Mouse (Mus musculus): ENCODE data around the gene Hrasls5. TPM values are rescaled to one million over a fixed set of nuclear protein-coding genes. Genes with fewer than 3 reads are reported as not detected.

Hrasls5 gene
- polyA plus RNA-seq (2015; fragmentation: Nextera tagmentation; extraction: Ambion mirVana), result 0.26 TPM in 1 of 2 replicates, not detected in the other

GRCm38 (mm10) chr19:7611942-7612757, at the start of gene Hrasls5:
Gene Hrasls5 (plus strand): TSS chr19:7612541.
- Histone ChIP-seq H3K27ac (replicated peaks) (no peak within 1 kb of the TSS), H3K9ac (peak within 1 kb of the TSS; percentile 44), H3K4me1 (replicated peaks) (peaks cover 16% of the 10 kb centered on the region), H3K4me2 (peak within 1 kb of the TSS; percentile 98), H3K9me3 (no peaks in the 10 kb centered on the region), H3K27me3 (peaks cover 32% of the 10 kb centered on the region), H3K36me3 (no peaks in the 10 kb centered on the region), H3K4me3 (peak within 1 kb of the TSS; percentile 51)
- peak; percentile 66 for ATAC-seq (ENCODE audit: low FRiP score, low read depth)
- WGBS, result 2% methylated on average over 54 of the region's 54 CpGs

- no peaks in the 10 kb centered on the region for H3K36me3 ChIP-seq
- no peak overlapping the region for H3K4me2 ChIP-seq
- no peak overlapping the region for H3K9ac ChIP-seq
- H3K4me3 ChIP-seq, result no peak overlapping the region
- H3K4me1 ChIP-seq (replicated peaks), result peaks cover 2% of the 10 kb centered on the region
- 79% methylated on average over 10 of the region's 10 CpGs for WGBS
- no peak for ATAC-seq (ENCODE audit: low FRiP score, low read depth)
- H3K9me3 ChIP-seq, result no peaks in the 10 kb centered on the region
- H3K27me3 ChIP-seq, result 0 out of 2 replicates have a peak, but pooled peaks cover 4% of the 10 kb centered on the region
- no peak overlapping the region for H3K27ac ChIP-seq (replicated peaks)
Measured at GRCm38 (mm10) chr19:7562601-7563129, 49.7 kb upstream of the Hrasls5 start.

- Histone ChIP-seq H3K4me2 (no peak overlapping the region), H3K9ac (no peak overlapping the region), H3K27ac (replicated peaks) (no peak overlapping the region), H3K9me3 (no peaks in the 10 kb centered on the region), H3K27me3 (no peaks in the 10 kb centered on the region), H3K4me1 (replicated peaks) (no peaks in the 10 kb centered on the region), H3K4me3 (no peak overlapping the region), H3K36me3 (no peaks in the 10 kb centered on the region)
- no peak for ATAC-seq (ENCODE audit: low FRiP score, low read depth)
- 93% methylated on average over 2 of the region's 2 CpGs for WGBS
Measured at GRCm38 (mm10) chr19:7563676-7564075, 48.7 kb upstream of the Hrasls5 start.

- H3K4me1 ChIP-seq (replicated peaks), result no peaks in the 10 kb centered on the region
- no peaks in the 10 kb centered on the region for H3K9me3 ChIP-seq
- H3K27me3 ChIP-seq, result no peaks in the 10 kb centered on the region
- WGBS, result 89% methylated on average over 1 of the region's 1 CpGs
- no peak overlapping the region for H3K4me2 ChIP-seq
- no peaks in the 10 kb centered on the region for H3K36me3 ChIP-seq
- H3K9ac ChIP-seq, result no peak overlapping the region
- no peak overlapping the region for H3K27ac ChIP-seq (replicated peaks)
- no peak for ATAC-seq (ENCODE audit: low FRiP score, low read depth)
- H3K4me3 ChIP-seq, result no peak overlapping the region
Measured at GRCm38 (mm10) chr19:7564457-7564856, 47.9 kb upstream of the Hrasls5 start.

- no peak for ATAC-seq (ENCODE audit: low FRiP score, low read depth)
- no peaks in the 10 kb centered on the region for H3K36me3 ChIP-seq
- no peak overlapping the region for H3K4me3 ChIP-seq
- H3K9ac ChIP-seq, result no peak overlapping the region
- H3K27me3 ChIP-seq, result no peaks in the 10 kb centered on the region
- H3K9me3 ChIP-seq, result no peaks in the 10 kb centered on the region
- no peak overlapping the region for H3K27ac ChIP-seq (replicated peaks)
- H3K4me1 ChIP-seq (replicated peaks), result no peaks in the 10 kb centered on the region
- 60% methylated on average over 3 of the region's 3 CpGs for WGBS
- H3K4me2 ChIP-seq, result no peak overlapping the region
Measured at GRCm38 (mm10) chr19:7566826-7567225, 45.5 kb upstream of the Hrasls5 start.

- Histone ChIP-seq H3K9me3 (no peaks in the 10 kb centered on the region), H3K27me3 (no peaks in the 10 kb centered on the region), H3K4me2 (no peak overlapping the region), H3K4me1 (replicated peaks) (no peaks in the 10 kb centered on the region), H3K4me3 (no peak overlapping the region), H3K9ac (no peak overlapping the region), H3K27ac (replicated peaks) (no peak overlapping the region), H3K36me3 (no peaks in the 10 kb centered on the region)
- no peak for ATAC-seq (ENCODE audit: low FRiP score, low read depth)
- 67% methylated on average over 3 of the region's 3 CpGs for WGBS
Measured at GRCm38 (mm10) chr19:7568364-7568763, 44.0 kb upstream of the Hrasls5 start.

- no peak for ATAC-seq (ENCODE audit: low FRiP score, low read depth)
- Histone ChIP-seq H3K27me3 (no peaks in the 10 kb centered on the region), H3K9me3 (no peaks in the 10 kb centered on the region), H3K4me1 (replicated peaks) (no peaks in the 10 kb centered on the region), H3K4me3 (no peak overlapping the region), H3K9ac (no peak overlapping the region), H3K36me3 (no peaks in the 10 kb centered on the region), H3K27ac (replicated peaks) (no peak overlapping the region), H3K4me2 (no peak overlapping the region)
- 86% methylated on average over 5 of the region's 5 CpGs for WGBS
Measured at GRCm38 (mm10) chr19:7569650-7570049, 42.7 kb upstream of the Hrasls5 start.

- no peaks in the 10 kb centered on the region for H3K4me1 ChIP-seq (replicated peaks)
- H3K27me3 ChIP-seq, result no peaks in the 10 kb centered on the region
- 78% methylated on average over 1 of the region's 1 CpGs for whole genome bisulfite sequencing
- no peaks in the 10 kb centered on the region for H3K9me3 ChIP-seq
- ATAC-seq (ENCODE audit: low FRiP score, low read depth), result no peak
- no peaks in the 10 kb centered on the region for H3K36me3 ChIP-seq
- H3K27ac ChIP-seq (replicated peaks), result no peak overlapping the region
- H3K9ac ChIP-seq, result no peak overlapping the region
- H3K4me3 ChIP-seq, result no peak overlapping the region
- no peak overlapping the region for H3K4me2 ChIP-seq
Measured at GRCm38 (mm10) chr19:7576180-7576579, 36.2 kb upstream of the Hrasls5 start.

- Histone ChIP-seq H3K4me1 (replicated peaks) (no peaks in the 10 kb centered on the region), H3K9me3 (no peaks in the 10 kb centered on the region), H3K4me3 (no peak overlapping the region), H3K9ac (no peak overlapping the region), H3K36me3 (no peaks in the 10 kb centered on the region), H3K27me3 (no peaks in the 10 kb centered on the region), H3K27ac (replicated peaks) (no peak overlapping the region), H3K4me2 (no peak overlapping the region)
- 81% methylated on average over 3 of the region's 3 CpGs for WGBS
- no peak for ATAC-seq (ENCODE audit: low FRiP score, low read depth)
Measured at GRCm38 (mm10) chr19:7577710-7578109, 34.6 kb upstream of the Hrasls5 start.

- H3K4me1 ChIP-seq (replicated peaks), result no peaks in the 10 kb centered on the region
- 63% methylated on average over 5 of the region's 5 CpGs for WGBS
- H3K36me3 ChIP-seq, result no peaks in the 10 kb centered on the region
- no peaks in the 10 kb centered on the region for H3K9me3 ChIP-seq
- H3K4me3 ChIP-seq, result no peak overlapping the region
- no peaks in the 10 kb centered on the region for H3K27me3 ChIP-seq
- ATAC-seq (ENCODE audit: low FRiP score, low read depth), result no peak
- no peak overlapping the region for H3K9ac ChIP-seq
- H3K4me2 ChIP-seq, result no peak overlapping the region
- no peak overlapping the region for H3K27ac ChIP-seq (replicated peaks)
Measured at GRCm38 (mm10) chr19:7581042-7581441, 31.3 kb upstream of the Hrasls5 start.

GRCm38 (mm10) chr19:7583101-7583500, 29.2 kb upstream of the Hrasls5 start:
- no peak for ATAC-seq (ENCODE audit: low FRiP score, low read depth)
- Histone ChIP-seq H3K4me2 (no peak overlapping the region), H3K4me1 (replicated peaks) (no peaks in the 10 kb centered on the region), H3K9me3 (no peaks in the 10 kb centered on the region), H3K27ac (replicated peaks) (no peak overlapping the region), H3K9ac (no peak overlapping the region), H3K27me3 (no peaks in the 10 kb centered on the region), H3K36me3 (no peaks in the 10 kb centered on the region), H3K4me3 (no peak overlapping the region)
- 55% methylated on average over 7 of the region's 7 CpGs for WGBS

- Histone ChIP-seq H3K36me3 (no peaks in the 10 kb centered on the region), H3K9ac (no peak overlapping the region), H3K27me3 (no peaks in the 10 kb centered on the region), H3K9me3 (no peaks in the 10 kb centered on the region), H3K4me2 (no peak overlapping the region), H3K27ac (replicated peaks) (no peak overlapping the region), H3K4me1 (replicated peaks) (no peaks in the 10 kb centered on the region), H3K4me3 (no peak overlapping the region)
- no peak for ATAC-seq (ENCODE audit: low FRiP score, low read depth)
- WGBS, result 80% methylated on average over 3 of the region's 3 CpGs
Measured at GRCm38 (mm10) chr19:7583599-7583998, 28.7 kb upstream of the Hrasls5 start.

Measured in hindbrain, embryonic 15.5 days (tissue).